Mouse (Mus musculus): ENCODE data around the gene Fam187a.
A peak's percentile ranks its signal among the peaks of the same experiment; 100 is the strongest.

The Fam187a gene

DNA sequence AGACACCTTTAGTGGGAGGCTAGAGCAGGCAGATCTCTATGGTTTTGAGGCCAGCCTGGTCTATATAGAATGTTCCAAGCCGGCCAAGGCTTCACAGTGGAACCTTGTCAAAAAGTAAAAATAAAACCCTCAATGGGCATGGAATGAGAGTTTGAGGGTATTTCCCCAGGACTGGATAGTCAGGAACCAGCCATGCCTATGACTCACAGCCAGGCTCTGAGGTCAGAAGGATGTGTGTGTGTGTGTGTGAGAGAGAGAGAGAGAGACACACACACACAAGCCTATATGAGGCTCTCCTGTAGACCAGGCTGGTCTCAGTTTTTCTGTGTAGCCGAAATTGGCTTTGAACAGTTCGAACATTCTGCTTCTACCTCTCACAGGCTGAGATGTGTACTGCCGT is 9.7 kb downstream of the Fam187a start:
- DNase-seq (ENCODE audit: low spot score), result no peak

DNA sequence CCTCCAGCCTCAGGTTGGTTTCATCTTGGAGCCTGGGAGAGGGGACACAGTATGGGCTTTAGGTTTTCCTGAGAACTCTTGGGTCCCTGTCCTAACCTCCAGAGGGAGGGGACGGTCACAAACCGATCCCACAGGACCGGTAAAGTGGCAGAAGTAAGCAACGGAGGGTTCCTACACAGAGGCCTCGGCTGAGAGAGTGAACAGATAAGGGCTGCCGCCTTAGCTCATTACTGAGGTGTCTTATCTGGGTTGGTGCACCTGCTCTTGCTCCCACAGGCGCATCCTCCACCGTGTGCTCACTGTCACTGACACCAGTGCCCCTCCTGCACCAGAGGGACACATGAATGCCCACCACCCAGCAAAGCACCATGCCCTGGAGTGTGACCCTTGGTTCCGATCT is 10.8 kb downstream of the Fam187a start:
- no peak for DNase-seq (ENCODE audit: low spot score)

DNA sequence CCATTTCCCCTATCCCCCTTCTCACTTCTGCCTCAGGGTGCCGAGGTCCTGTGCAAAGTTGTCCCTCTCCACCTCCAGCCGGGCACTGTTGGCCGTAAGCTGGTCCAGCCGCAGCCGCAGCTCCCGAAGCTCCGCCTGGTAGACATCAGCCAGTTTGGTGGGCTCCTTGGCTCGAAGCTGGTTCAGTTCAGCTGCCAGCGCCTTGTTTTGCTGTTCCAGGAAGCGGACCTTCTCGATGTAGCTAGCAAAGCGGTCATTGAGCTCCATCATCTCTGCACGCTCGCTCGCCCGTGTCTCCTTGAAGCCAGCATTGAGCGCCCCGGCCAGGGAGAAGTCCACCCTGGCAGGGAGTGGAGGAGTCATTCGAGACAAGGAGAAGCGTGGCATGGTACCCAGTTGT is 11.7 kb downstream of the Fam187a start:
- DNase-seq (ENCODE audit: low spot score), result no peak

DNA sequence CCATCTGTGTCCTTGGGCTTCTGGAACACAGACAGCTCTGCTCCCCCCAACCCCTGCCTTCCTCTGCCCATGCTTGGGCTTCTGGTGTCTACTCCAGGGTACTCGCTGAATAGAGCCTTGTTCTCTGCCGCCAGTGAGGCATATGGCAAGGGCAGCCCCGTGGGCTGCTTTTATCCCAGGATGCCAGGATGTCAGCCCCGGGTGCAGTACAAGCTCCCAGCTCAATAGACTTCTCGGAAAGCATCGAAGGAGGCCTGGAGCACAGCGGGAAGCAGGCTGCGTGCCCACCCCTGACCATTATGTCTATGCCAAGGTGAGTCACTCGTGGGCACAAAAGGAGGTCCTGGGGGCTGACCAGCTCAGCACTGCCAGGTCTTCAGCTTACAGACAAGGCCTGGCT is 13.4 kb downstream of the Fam187a start:
- DNase-seq (ENCODE audit: low spot score), result no peak

DNA sequence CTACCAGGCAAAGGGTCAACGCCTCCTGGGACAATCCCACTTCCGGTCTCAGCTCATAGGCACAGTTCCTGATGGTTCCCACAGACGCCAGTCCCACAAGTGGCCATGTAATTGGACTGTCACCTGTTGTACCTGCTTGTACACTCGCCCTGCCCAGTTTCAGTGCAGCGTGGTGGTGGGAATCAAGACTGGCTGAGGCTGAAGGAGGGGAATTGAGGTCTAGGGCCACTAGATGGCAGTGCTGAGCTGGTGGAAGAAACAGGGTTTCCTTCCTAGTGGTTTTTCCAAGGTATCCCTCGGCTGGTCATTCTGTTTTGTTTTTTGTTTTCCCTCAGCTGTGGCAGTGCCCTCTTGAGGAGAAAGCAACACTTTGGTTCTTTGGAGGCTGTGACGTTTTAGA is 15.8 kb downstream of the Fam187a start, which contains the start of gene Gfap:
TSS of gene Gfap (minus strand) at position 150 of the 400 bp plus-strand sequence.
- peak; percentile 94 for DNase-seq (ENCODE audit: low spot score)

DNA sequence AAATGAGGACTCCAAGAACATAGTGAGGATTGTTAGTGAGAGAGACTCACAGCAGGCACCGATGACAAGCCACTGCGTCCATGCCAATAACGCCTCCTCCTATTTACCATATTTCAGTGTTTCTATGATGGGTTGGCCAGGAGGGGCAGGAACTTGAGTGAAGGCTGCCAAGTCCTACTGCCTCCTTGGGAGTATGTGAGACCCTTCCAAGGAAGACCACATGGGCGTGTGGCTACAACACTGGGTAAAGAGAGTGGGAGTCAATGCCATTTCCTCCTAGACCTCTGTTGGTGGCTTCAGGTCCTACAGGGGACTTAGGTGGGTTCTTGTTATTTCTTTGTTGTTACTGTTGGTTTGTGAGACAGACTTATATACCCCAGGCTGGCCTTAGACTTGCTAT is 16.2 kb downstream of the Fam187a start:
- DNase-seq (ENCODE audit: low spot score), result no peak

DNA sequence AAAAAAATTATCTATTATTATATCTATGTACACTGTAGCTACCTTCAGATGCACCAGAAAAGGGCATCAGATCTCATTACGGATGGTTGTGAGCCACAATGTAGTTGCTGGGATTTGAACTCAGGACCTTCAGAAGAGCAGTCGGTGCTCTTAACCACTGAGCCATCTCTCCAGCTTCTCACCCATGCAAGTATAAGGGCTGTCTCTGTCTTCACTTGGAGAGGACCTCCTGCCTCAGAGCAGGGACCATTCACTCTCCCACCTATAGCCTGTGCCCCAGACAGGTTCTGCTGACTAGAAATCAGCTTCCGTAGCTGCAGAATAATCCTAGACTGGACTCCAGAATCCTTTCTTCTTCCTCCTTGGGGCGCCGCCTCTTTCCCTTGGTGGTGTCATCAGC is 17.1 kb downstream of the Fam187a start:
- no peak for DNase-seq (ENCODE audit: low spot score)

DNA sequence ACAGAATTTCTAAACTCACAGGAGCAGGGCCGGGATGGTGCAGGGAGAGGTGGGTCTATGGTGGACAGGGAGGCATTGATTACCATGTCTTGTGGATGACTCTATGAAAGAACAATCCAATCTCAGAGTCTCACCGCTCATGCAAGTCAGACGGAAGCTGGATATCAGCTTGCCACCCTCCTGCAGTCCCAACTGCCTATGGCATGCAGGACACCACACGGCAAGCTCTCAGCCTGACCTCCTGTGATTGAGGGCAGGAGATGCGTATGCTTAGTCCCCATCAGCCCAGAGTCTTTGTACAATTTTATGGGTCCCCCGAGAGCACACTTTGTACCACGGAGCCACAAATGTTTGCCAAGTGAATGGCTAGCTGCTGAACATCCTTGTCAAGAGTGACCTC is 18.7 kb downstream of the Fam187a start:
- DNase-seq (ENCODE audit: low spot score), result no peak

DNA sequence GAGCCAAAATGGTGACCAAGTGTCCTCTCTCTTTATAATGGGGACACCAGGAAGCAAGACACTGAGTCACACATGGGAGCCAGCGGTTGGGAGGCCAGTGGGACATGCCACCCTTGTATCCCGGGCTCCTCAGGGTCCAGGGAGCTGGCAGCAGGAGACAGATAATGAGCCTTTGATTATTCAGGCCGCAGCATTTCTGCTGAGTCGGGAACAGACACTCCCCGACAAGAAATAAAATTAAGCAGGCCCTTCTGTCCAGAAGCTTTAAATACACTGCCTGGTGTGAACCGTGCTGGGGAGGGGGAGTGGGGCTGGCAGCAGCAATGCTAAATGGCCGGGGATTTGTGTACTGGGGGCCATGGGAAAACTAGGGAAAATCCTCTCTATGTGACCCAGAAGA is 26.4 kb downstream of the Fam187a start:
- no peak for DNase-seq (ENCODE audit: low spot score)

DNA sequence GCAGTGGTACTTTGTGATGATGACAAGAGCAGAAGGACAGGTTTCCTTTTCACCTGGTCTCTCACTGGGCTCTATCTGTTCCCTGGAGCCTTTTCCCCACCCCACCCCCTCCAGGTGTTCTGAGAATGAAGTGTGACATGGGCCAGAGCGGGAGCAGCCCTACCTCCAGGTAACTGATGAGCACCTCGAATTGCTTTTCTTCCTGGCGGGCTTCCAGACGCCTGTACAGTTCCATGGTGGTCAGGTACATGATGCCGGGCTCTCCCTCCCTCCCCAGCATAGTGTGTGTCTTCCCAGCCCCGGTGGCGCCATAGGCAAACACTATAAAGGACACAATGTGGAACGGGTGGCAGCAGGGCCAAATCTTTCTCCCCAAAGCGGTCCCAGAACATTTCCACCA is 30.4 kb downstream of the Fam187a start:
- DNase-seq (ENCODE audit: low spot score), result no peak

DNA sequence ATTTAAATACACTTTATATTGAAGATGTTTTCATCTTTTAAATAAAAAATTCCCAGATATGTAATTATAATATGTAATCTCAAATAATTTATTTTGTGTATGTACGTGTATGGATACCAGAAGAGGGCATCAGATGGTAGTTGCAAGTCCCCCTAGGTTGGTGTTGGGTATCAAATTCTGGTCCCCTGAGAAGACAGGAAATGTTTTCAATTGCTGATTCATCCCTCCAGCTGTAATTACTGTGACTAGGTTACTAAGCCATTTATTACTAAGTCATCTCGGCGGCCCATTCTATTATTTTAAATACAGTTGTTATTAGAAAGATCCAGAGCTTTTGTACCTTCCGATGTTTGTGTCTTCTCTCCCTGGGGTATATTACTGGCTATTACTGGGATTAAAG is 33.1 kb downstream of the Fam187a start:
- DNase-seq (ENCODE audit: low spot score), result no peak

DNA sequence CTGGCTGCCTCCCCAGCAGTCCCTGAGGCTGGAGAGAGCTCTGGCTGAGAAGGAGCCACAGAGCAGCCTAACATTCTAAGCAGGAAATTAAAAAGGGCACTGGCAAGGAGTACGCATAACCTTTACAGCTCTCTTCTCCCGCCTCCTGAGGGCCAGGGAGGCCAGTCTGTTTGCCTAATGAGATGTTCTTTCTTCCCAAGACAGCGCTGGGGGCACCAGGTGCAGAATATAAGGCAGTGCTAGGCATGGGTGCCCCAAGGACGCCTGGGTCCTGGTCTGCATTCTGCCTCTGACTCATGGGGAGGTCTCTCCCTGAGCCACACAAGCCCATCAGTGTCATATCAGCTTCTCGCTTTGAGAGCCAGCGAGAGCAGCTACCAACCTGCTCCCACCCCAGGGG is 36.5 kb downstream of the Fam187a start:
- no peak for DNase-seq (ENCODE audit: low spot score)

DNA sequence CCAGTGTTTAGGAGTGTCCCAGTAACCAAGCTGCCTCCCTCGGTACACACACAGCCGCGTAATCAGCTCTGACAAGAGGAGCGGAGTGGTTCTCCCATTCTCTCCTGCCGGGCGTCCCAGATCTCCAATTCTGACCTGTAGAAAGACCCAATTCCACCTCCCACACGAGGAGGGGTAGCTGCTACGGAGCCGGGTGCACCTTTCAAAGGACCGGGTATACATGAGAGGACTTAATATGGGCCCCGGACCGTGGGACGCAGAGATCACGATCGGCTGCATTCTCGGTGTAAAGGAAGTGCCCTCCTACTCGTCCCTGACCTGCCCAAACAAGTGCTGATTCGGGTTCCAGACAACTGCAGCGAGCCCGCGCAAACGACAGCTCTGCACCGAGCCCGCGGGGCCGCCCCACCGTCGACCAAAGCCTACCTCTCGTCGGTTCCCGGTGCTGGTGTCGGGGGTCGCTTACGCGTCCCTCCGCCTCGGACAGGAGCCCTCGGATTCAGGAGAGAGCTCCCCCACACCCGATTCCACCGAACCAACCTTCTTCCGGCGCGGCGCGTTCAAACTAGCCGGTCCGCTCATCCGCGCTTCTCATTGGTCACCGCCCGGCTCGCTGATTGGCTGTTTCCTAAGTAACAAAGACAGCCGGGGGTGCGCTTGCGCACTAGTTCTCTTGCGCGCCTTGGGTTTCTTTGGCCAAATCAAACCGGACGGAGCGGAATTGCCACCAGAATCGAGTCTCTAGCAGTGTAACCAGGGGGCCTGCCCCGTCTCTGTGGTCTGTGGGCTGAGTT is 39.8 kb downstream of the Fam187a start, which contains the start of gene Kif18b:
TSS of gene Kif18b (minus strand) at position 568 of the 794 bp plus-strand sequence.
- peak; percentile 96 for DNase-seq (ENCODE audit: low spot score)

DNA sequence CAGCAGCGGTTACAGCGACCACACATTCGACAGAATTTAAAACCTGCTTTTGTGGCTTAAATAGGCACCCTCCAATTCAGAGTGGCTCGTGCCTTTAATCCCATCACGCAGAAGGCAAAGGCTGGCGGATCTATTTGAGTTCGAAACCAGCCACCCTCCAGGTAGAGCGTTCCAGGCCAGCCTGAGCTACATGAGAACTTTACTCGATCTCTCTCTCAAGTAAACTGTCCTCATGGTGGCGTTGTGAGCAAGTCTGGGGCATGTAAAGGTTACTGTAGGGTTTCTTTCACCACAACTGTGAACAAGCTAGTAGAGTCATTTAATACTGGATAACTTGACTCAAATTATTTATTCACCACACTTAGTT is 40.4 kb downstream of the Fam187a start:
- peak; percentile 70 for DNase-seq (ENCODE audit: low spot score)

DNA sequence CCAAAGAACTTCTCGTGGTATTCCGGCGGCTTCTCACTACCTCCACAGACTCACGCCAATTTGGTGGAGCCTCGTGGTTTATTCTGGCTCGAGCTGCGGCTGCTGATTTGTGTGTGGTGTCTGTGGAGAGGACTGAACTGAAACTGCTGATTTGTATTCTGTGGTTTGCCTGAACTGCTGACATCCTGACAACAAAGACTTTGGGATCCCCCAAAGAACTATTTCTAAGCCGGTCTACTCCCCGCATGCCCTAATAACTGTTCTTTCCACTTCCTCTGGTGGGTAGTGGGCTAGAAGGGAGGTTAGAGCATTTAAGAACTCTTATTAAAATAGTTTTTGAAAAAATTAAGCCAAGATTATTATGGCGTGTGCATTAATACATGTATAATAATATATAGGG is 45.7 kb downstream of the Fam187a start:
- no peak for DNase-seq (ENCODE audit: low spot score)

DNA sequence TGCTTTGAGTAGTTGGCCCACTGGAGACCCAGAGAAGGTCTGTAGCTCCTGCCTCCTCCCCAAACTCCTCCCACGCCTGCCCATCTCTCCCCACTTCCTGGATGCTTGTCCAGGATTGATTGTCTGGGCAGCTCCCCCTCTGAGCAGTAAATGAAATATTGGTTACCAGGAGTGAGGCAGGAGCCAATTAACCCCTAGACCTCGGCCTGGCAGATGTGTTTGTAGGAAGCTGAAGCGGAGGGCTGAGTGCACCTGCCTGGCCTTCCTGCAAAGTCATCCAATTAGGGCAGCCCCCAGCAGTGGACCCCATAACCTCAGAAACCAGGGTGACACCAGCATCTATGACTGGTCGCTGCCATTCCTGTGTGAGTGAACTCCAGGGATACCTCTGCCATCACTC is 51.3 kb downstream of the Fam187a start:
- DNase-seq (ENCODE audit: low spot score), result no peak
